Mouse (Mus musculus): ENCODE measurements around the gene Acsm1.
A peak's percentile ranks its signal among the peaks of the same experiment; 100 is the strongest.

The Acsm1 gene

DNA sequence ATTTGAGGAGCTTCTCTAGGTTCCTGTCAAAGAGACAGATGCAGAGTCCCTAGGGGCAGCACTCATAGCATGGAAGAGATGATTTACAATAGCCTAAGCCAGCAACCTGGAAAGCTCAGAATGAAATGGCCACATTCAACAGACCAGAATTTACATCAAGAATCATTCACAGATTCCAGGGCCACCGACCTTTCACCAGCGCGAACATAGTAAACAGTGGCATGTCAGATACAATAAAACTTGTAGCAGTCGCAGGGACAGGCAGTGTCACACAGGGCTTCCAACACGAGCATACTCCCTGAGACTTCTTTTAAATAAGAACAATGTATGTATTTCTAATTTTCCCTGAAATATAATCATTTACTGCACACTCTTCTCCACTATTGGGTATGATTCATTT, 63.6 kb downstream of the Acsm1 start:
- DNase-seq (ENCODE audit: low spot score in 2 of 2), result no peak

DNA sequence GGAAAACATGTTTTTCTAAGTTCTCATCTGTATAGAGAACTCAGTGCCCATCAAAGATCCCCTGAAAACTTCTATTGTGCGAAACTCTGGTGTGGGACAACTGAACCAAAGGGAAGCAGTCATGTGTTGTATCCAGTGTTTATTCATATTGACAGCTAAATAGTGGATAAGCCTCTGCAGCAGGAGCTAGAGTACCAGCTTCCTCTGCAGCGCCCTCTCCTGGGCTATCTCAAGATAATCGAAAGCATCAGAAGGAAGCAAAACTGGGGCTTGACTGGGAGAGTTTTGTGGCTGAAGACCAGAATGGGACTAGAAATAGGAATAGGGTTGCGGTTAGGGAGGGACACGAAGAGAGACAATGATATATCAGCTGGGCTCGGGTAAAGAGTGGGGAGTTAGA, 64.1 kb downstream of the Acsm1 start:
- peak in 1 of 2 experiments; percentile 2 for DNase-seq (ENCODE audit: low spot score in 2 of 2)

DNA sequence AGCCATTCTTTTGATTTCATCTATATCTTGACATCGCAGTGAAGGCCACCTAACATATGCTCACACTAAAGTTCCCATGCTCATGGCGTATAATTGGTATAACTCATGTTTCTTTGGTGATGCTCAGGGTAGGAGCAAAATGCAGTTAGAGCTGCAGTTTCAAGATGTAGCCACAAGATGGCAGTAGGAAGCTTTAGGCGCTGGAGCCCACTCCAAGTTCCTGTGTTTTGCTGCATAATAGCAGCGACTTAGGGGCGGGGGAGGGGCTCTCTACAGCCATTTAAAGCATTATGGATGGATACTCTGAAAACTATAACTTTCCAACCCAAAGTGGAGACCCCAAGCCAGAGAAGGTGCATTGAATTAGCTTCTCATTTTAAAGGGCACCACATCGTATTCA, 66.6 kb downstream of the Acsm1 start:
- DNase-seq (ENCODE audit: low spot score in 2 of 2), result peak in 1 of 2 experiments; percentile 9

DNA sequence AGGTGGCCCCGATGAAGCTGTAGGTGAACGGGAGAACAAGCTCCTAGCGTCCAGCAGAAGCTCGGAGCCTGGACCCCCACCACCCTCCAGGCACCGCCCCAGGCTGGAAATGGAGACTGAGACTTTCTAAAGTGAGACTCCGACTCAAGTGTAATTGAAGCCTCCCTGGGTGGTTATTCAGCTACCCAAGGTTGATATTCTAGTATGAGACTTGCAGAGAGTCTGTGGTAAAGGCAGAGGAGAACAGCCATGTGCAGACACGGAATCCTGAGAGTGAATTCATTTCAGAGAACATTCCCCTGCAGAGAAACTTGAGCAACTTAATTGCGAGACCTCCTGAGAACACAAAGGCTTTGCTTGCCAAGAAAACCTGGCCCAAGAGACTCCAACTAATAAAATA, 73.3 kb downstream of the Acsm1 start:
- no peak for DNase-seq (ENCODE audit: low spot score in 2 of 2)

DNA sequence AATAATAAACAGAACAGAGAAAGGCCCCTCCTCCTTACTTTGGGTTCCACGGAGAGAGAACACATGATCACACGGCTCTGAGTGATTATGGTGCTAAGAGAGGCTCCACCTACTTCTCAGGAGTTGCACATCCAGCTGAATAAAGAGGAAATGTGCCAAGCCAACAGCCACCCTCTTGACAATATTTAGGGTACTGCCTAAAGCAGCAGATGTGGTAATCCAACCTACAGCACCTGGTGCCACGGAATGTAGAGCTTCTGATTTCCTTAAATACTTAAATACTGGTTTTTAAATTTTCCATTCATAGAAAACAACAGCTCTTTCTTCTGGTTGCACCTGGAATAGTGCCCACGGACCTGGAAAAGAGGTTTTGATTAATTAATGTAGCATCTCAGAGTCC, 75.9 kb downstream of the Acsm1 start:
- no peak for DNase-seq (ENCODE audit: low spot score in 2 of 2)

DNA sequence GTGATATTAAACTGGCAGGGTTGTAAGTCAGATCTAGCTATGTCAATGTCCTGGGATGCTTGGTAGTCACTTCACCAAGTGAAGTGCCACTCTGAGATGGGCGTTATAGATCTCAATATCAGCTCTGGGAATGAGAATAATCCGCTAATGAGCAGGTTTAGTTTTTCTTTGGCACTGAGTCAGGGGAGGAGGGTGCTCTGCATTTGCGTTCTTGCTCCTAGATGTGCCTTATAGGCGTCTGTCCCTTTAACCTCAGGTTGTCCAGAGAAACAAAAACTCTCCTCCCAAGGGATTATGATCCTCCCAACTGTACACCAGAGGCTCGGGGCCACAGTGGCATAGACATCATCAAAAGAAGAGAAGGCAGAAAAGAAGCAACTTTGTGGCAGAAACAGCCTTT, 82.9 kb downstream of the Acsm1 start, which contains the start of gene Acsm4:
TSS of gene Acsm4 (plus strand) at position 301 of the 400 bp plus-strand sequence.
- DNase-seq (ENCODE audit: low spot score in 2 of 2), result no peak

DNA sequence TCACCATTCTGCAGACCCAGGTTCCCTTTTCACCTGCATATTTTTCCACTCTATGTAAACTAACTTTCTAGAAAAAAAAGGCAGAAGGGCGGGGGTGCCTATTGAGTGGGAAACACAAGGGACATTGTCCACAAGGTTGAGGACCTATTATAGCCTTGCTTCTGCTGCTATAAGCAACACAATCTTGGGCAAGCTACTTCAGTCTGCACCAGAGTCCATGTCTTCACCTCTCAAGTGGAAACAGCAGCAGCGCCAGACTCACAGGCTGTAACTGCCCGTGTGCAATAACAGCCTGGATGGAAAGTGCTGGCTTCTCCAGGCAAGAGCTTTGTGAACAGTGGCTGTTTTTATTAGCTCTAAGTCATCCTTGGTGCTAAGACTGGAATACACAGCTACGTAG, 85.5 kb downstream of the Acsm1 start:
- DNase-seq (ENCODE audit: low spot score in 2 of 2), result no peak

DNA sequence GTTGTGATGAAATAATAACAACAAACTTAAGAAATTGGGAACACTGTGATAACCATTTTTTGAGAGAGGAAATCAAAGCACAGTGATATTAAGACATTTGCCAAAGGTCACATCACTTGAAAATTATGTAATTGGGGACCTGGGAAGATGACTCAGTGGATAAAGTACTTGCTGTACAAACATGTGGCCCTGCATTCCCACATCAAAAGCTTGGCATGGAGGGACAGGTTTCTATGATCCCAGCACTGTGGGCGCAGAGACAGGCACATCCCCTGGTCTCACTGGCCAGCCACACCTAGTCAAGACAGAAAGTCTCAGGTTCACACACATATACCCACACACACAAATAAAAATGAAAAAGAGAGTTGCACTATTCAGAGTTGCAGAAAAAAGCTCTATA, 88.1 kb downstream of the Acsm1 start:
- DNase-seq (ENCODE audit: low spot score in 2 of 2), result no peak
